12 mouse cellular contexts compared by ENCODE assay signal in genomic region chr7:126088155-126088554, GRCm38 (mm10). TPM values are rescaled to one million over a fixed set of nuclear protein-coding genes. Genes with fewer than 3 reads are reported as not detected.
DNase-seq lines count a peak whose midpoint lies in the region; ATAC-seq and TF ChIP-seq lines count a peak whose summit lies in the region.
"Had no signal": no experiment of that assay in that cellular context is flagged by ENCODE, and none has a peak within 500 bp of the region (broad histone marks: within the 10 kb centered on the region; RNA-seq: fewer than 3 reads in every experiment).

No protein-coding gene starts in this region.

- no peak overlapping the region for H3K9ac ChIP-seq in heart, adult 2 months (ENCODE audit: low read depth, low read length)
- H3K9ac ChIP-seq in liver, adult 2 months (ENCODE audit: low read depth, low read length), result no peak overlapping the region
- no peak overlapping the region for H3K9ac ChIP-seq in liver, embryonic 12.5 days
- H3K9ac ChIP-seq in MEL (ENCODE audit: control insufficient read depth, low read depth, low read length, poor library complexity, severe bottlenecking), result no peak overlapping the region
- H3K9ac ChIP-seq: embryonic facial prominence, embryonic 15.5 days; hindbrain, embryonic 15.5 days had no signal

- no peak for DNase-seq in heart, adult 2 months
- no peak for DNase-seq in heart, embryonic 10.5 days (ENCODE audit: low spot score)
- DNase-seq in liver, adult 2 months (ENCODE audit: extremely low read depth, low read depth, low spot score), result no peak
- DNase-seq in MEL (ENCODE audit: low read depth, low spot score), result no peak
- DNase-seq in lung, postnatal 14 days, result peak; percentile 40
- DNase-seq in ovary, postnatal 10 days (ENCODE audit: low spot score), result no peak
- no peak for DNase-seq in left cerebral cortex, adult 9 months (ENCODE audit: low spot score in 2 of 2)
- DNase-seq: gastrocnemius, postnatal 36 days had no signal

- intact Hi-C loops in heart, adult 2 months (cut with DNase I), result loop anchor here (2.0 to 10.0 kb wide), 3 partner anchors 153 to 411 kb away; no protein-coding TSS in a partner anchor

- H3K27ac ChIP-seq in heart, adult 2 months, result no peak overlapping the region
- no peak overlapping the region for H3K27ac ChIP-seq in heart, embryonic 10.5 days
- H3K27ac ChIP-seq in liver, adult 2 months (replicated peaks; ENCODE audit: insufficient read depth, low read depth, low read length), result no peak overlapping the region
- H3K27ac ChIP-seq in liver, embryonic 12.5 days, result no peak overlapping the region
- no peak overlapping the region for H3K27ac ChIP-seq in MEL (ENCODE audit: control insufficient read depth, low read depth, low read length)
- H3K27ac ChIP-seq: embryonic facial prominence, embryonic 15.5 days; hindbrain, embryonic 15.5 days had no signal

- H3K79me2 ChIP-seq in heart, adult 2 months (replicated peaks; ENCODE audit: control insufficient read depth, insufficient read depth, low read length), result no peaks in the 10 kb centered on the region
- H3K79me2 ChIP-seq in liver, adult 2 months (ENCODE audit: control insufficient read depth, insufficient read depth, low read length), result no peaks in the 10 kb centered on the region
- no peaks in the 10 kb centered on the region for H3K79me2 ChIP-seq in MEL (ENCODE audit: control insufficient read depth, insufficient read depth, low read length, poor library complexity)

- WGBS in heart, adult 2 months, result 8% methylated on average over 6 of the region's 6 CpGs
- WGBS in heart, embryonic 10.5 days, result 17% methylated on average over 6 of the region's 6 CpGs
- WGBS in liver, adult 2 months, result 17% methylated on average over 6 of the region's 6 CpGs
- 12% methylated on average over 3 of the region's 6 CpGs for WGBS in liver, embryonic 12.5 days (ENCODE audit: insufficient replicate concordance)

- TF ChIP-seq POLR2A in heart, adult 2 months (IDR thresholded peaks at IDR 0.05; ENCODE audit: insufficient read depth, low read depth, low read length), result no peak
- no peak for TF ChIP-seq POLR2A in liver, adult 2 months (IDR thresholded peaks at IDR 0.05; ENCODE audit: extremely low read depth, insufficient read depth, low read length)
- no peak for TF ChIP-seq POLR2A in MEL (IDR thresholded peaks at IDR 0.05; ENCODE audit: control insufficient read depth in 1 of 2, insufficient read depth in 1 of 2, low read depth in 1 of 2, low read length in 2 of 2, poor library complexity in 1 of 2)

- H3K4me3 ChIP-seq in heart, adult 2 months, result no peak overlapping the region
- H3K4me3 ChIP-seq in heart, embryonic 10.5 days, result no peak overlapping the region
- no peak overlapping the region for H3K4me3 ChIP-seq in liver, adult 2 months (ENCODE audit: insufficient read depth, low read depth, low read length)
- no peak overlapping the region for H3K4me3 ChIP-seq in liver, embryonic 12.5 days
- no peak overlapping the region for H3K4me3 ChIP-seq in MEL (ENCODE audit: control insufficient read depth in 1 of 2, insufficient read depth in 1 of 2, low read depth in 2 of 2, low read length in 2 of 2)
- H3K4me3 ChIP-seq: embryonic facial prominence, embryonic 15.5 days; hindbrain, embryonic 15.5 days had no signal

- H3K27me3 ChIP-seq in heart, adult 2 months (ENCODE audit: control insufficient read depth, insufficient read depth, low read length), result no peaks in the 10 kb centered on the region
- peaks cover 28% of the 10 kb centered on the region for H3K27me3 ChIP-seq in heart, embryonic 10.5 days (ENCODE audit: insufficient read depth, poor library complexity, severe bottlenecking)
- H3K27me3 ChIP-seq in liver, adult 2 months (ENCODE audit: control insufficient read depth, insufficient read depth, low read length), result 0 out of 2 replicates have a peak, but pooled peaks cover 3% of the 10 kb centered on the region
- peaks cover 48% of the 10 kb centered on the region for H3K27me3 ChIP-seq in liver, embryonic 12.5 days (replicated peaks)
- H3K27me3 ChIP-seq in MEL (ENCODE audit: control insufficient read depth in 1 of 2, insufficient read depth in 2 of 2, low read length in 2 of 2), result no peaks in the 10 kb centered on the region

- TF ChIP-seq RAD21 in MEL (IDR thresholded peaks at IDR 0.05; ENCODE audit: low read depth, low read length), result peak; percentile 35; the same call in 1 of the 2 replicates

- no peak for ATAC-seq in liver, embryonic 12.5 days
- ATAC-seq: midbrain, embryonic 16.5 days had no signal

- H3K4me1 ChIP-seq in heart, adult 2 months (ENCODE audit: control insufficient read depth, insufficient read depth, low read length), result 0 out of 2 replicates have a peak, but pooled peaks cover 1% of the 10 kb centered on the region
- H3K4me1 ChIP-seq in heart, embryonic 10.5 days, result peaks cover 30% of the 10 kb centered on the region
- H3K4me1 ChIP-seq in liver, adult 2 months (ENCODE audit: control insufficient read depth, insufficient read depth, low read length), result no peaks in the 10 kb centered on the region
- H3K4me1 ChIP-seq in liver, embryonic 12.5 days, result no peaks in the 10 kb centered on the region; the same call in 1 of the 2 replicates
- H3K4me1 ChIP-seq in MEL (ENCODE audit: control insufficient read depth in 1 of 2, insufficient read depth in 2 of 2, low read length in 2 of 2), result no peaks in the 10 kb centered on the region

- no peaks in the 10 kb centered on the region for H3K9me3 ChIP-seq in heart, embryonic 10.5 days
- H3K9me3 ChIP-seq in liver, embryonic 12.5 days (replicated peaks), result no peaks in the 10 kb centered on the region
- H3K9me3 ChIP-seq in MEL (replicated peaks; ENCODE audit: insufficient read depth, low read length), result no peaks in the 10 kb centered on the region
- H3K9me3 ChIP-seq: embryonic facial prominence, embryonic 15.5 days; hindbrain, embryonic 15.5 days had no signal

- no peak for TF ChIP-seq EP300 in heart, adult 2 months (IDR thresholded peaks at IDR 0.05; ENCODE audit: insufficient read depth, low read depth, low read length)
- no peak for TF ChIP-seq EP300 in MEL (IDR thresholded peaks at IDR 0.05; ENCODE audit: low read depth in 1 of 2, low read length in 2 of 2)

- no peaks in the 10 kb centered on the region for H3K36me3 ChIP-seq in heart, adult 2 months (ENCODE audit: control insufficient read depth, insufficient read depth, low read length)
- no peaks in the 10 kb centered on the region for H3K36me3 ChIP-seq in heart, embryonic 10.5 days
- H3K36me3 ChIP-seq in liver, adult 2 months (ENCODE audit: control insufficient read depth, insufficient read depth, low read length), result no peaks in the 10 kb centered on the region
- H3K36me3 ChIP-seq in liver, embryonic 12.5 days, result no peaks in the 10 kb centered on the region
- H3K36me3 ChIP-seq in MEL (ENCODE audit: control insufficient read depth in 1 of 2, insufficient read depth in 2 of 2, low read length in 2 of 2), result no peaks in the 10 kb centered on the region
- H3K36me3 ChIP-seq: embryonic facial prominence, embryonic 15.5 days; hindbrain, embryonic 15.5 days had no signal

- TF ChIP-seq CTCF in heart, adult 2 months (IDR thresholded peaks at IDR 0.05), result peak; percentile 57
- peak; percentile 9; the same call in 1 of the 2 replicates for TF ChIP-seq CTCF in liver, adult 2 months (IDR thresholded peaks at IDR 0.05; ENCODE audit: low read depth, low read length)
- TF ChIP-seq CTCF in MEL (IDR thresholded peaks at IDR 0.05 in 2 of 3, conservative IDR thresholded peaks at IDR 0.05 in 1 of 3; ENCODE audit: control insufficient read depth in 1 of 3, insufficient read depth in 1 of 3, low read depth in 2 of 3, low read length in 3 of 3, poor library complexity in 1 of 3, severe bottlenecking in 1 of 3), result peak; percentile 17 to 65 (median 41); a peak in 5 of 6 replicates

- no peak overlapping the region for H3K4me2 ChIP-seq in liver, embryonic 12.5 days
- H3K4me2 ChIP-seq: embryonic facial prominence, embryonic 15.5 days; hindbrain, embryonic 15.5 days had no signal

TF ChIP-seq in MEL, 35 proteins besides CTCF, POLR2A, EP300 and RAD21:
- TF ChIP-seq MAZ (IDR thresholded peaks at IDR 0.05; ENCODE audit: low read depth, low read length) (peak; percentile 53; the same call in 1 of the 2 replicates), POLR2AphosphoS5 (IDR thresholded peaks at IDR 0.05; ENCODE audit: borderline replicate concordance, low read depth, low read length) (no peak), ZNF384 (IDR thresholded peaks at IDR 0.05; ENCODE audit: low read depth, low read length) (peak; percentile 92), SMC3 (IDR thresholded peaks at IDR 0.05; ENCODE audit: low read depth, low read length) (peak; percentile 39)

RNA-seq across cellular contexts. Expression of gene Gsg1l, which starts 5.9 kb away (rescaled TPM):
- total RNA-seq in heart, adult 2 months (2021), result 10 to 100 TPM; 10.5 to 12.6 TPM
- polyA plus RNA-seq in heart, adult 2 months (2012; rRNA removed), result 11.3 and 20.2 TPM in 2 replicates
- 3.1 and 7.2 TPM in 2 replicates for polyA plus RNA-seq in heart, embryonic 10.5 days (2016; fragmentation: Nextera tagmentation; extraction: Ambion mirVana)
- 0.20 TPM in 1 of 2 replicates, not detected in the other for total RNA-seq in liver, adult 2 months (2014; rRNA removed)
- polyA plus RNA-seq in liver, adult 2 months (2012; rRNA removed), result 0.24 and 0.31 TPM in 2 replicates
- 0.04 TPM in 1 of 2 replicates, not detected in the other for polyA plus RNA-seq in liver, embryonic 12.5 days (2016; fragmentation: Nextera tagmentation; extraction: Ambion mirVana)
- total RNA-seq in MEL (2012; rRNA removed), result not detected in 2 replicates
- polyA plus RNA-seq in MEL (2012; ENCODE audit: insufficient read depth in 1 of 2, insufficient read length in 2 of 2, low read depth in 1 of 2, low replicate concordance in 2 of 2, missing spikeins in 1 of 2), result not detected
- total RNA-seq: gastrocnemius, postnatal 36 days had no signal
